Mouse (Mus musculus) brain, embryonic 14.5 days (tissue): ENCODE results near the gene Ap5b1.

Source experiments
- CTCF ChIP-seq: fragments of 200-500 bp; IDR thresholded peaks from 2 replicates; pipeline ENCODE4 v1.5.1; 2012; ENCODE audit warnings: inconsistent platforms, mild to moderate bottlenecking, moderate library complexity, borderline replicate concordance; ENCODE audit not compliant: insufficient read depth, insufficient read length; ENCODE audit errors: extremely low read depth
- POLR2A ChIP-seq: fragments of 200-500 bp; IDR thresholded peaks from 2 replicates; pipeline ENCODE4 v1.6.1; 2012; ENCODE audit warnings: mild to moderate bottlenecking, inconsistent platforms, borderline replicate concordance; ENCODE audit not compliant: poor library complexity, insufficient read depth, insufficient read length, severe bottlenecking; ENCODE audit errors: extremely low read depth

- TF ChIP-seq CTCF (no peak), POLR2A (no peak)
Observed at GRCm38 (mm10) chr19:5560457-5561041, 7.3 kb upstream of the Ap5b1 start, which contains the start of gene Ovol1.
